Mouse (Mus musculus) heart, embryonic 15.5 days (tissue): Measurements from ENCODE around the gene Tatdn2. TPM values are rescaled to one million over a fixed set of nuclear protein-coding genes. Genes with fewer than 3 reads are reported as not detected.

Experiments
- ATAC-seq: fragments of 200-750 bp; cut with Nextera tagmentation; replicated peaks from 2 replicates; pipeline ENCODE4 v1.8.0; 2017; ENCODE audit warnings: low read depth, moderate TSS enrichment; ENCODE audit not compliant: insufficient number of reproducible peaks, insufficient read depth, low FRiP score
- H3K27ac ChIP-seq: fragments of 300-500 bp; sonication (generic); 2 replicates; pipeline ENCODE4 v1.5.1; 2015; ENCODE audit warnings: mild to moderate bottlenecking, inconsistent platforms
- H3K27me3 ChIP-seq: fragments of 300-500 bp; sonication (generic); 2 replicates; pipeline ENCODE4 v1.6.1; 2015; ENCODE audit warnings: inconsistent platforms
- H3K36me3 ChIP-seq: fragments of 300-500 bp; sonication (generic); 2 replicates; pipeline ENCODE4 v1.6.1; 2015; ENCODE audit warnings: mild to moderate bottlenecking, inconsistent platforms
- H3K4me1 ChIP-seq: fragments of 300-500 bp; sonication (generic); replicated peaks from 2 replicates; pipeline ENCODE4 v1.6.1; 2015; ENCODE audit warnings: inconsistent platforms
- H3K4me2 ChIP-seq: fragments of 300-500 bp; sonication (generic); 2 replicates; pipeline ENCODE4 v1.6.1; 2015; ENCODE audit warnings: inconsistent platforms, mild to moderate bottlenecking, moderate library complexity
- H3K4me3 ChIP-seq: fragments of 300-500 bp; sonication (generic); 2 replicates; pipeline ENCODE4 v1.5.1; 2015; ENCODE audit warnings: mild to moderate bottlenecking, inconsistent platforms
- H3K9ac ChIP-seq: fragments of 300-500 bp; sonication (generic); 2 replicates; pipeline ENCODE4 v1.6.1; 2015; ENCODE audit warnings: mild to moderate bottlenecking, inconsistent platforms
- H3K9me3 ChIP-seq: fragments of 300-500 bp; sonication (generic); replicated peaks from 2 replicates; pipeline ENCODE4 v1.6.1; 2016; ENCODE audit warnings: inconsistent platforms
- WGBS: fragments of 180-500 bp; shearing (Covaris S2); methylation state at CpG from one replicate; pipeline ENCODE4 v1.1.7; 2015; ENCODE audit warnings: mixed read lengths; 5-methylcytosine and 5-hydroxymethylcytosine counted together
- polyA plus RNA-seq: library from polyadenylated mRNA; unstranded; fragments of >200 nt; fragmentation: Nextera tagmentation; extraction: Ambion mirVana; gene quantifications from 2 replicates; pipeline ENCODE4 v1.2.1, GENCODE M21; 2015

Tatdn2 gene
- polyA plus RNA-seq, 1 experiment from 2014 or later = 0.77 TPM

DNA sequence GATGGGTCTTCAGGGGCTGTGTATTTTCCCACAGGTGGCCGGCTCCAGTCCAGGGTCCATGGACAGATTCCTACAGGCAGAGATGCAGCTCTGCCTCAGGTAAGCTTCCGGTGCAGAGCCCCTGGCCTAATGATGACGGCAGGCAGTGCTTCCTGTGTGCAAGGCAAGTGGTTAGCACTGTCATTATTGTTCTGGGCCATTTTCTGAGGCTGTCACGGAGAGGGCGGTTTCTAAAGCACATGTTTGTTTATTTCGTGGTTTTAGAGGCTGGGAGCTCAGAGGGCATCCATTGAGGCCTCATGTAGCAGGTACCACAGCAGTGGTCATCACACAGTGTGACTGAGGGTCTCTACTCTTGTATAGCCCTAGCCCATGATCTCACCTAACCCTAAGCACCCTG, 23.9 kb upstream of the Tatdn2 start:
- no peak overlapping the region for H3K4me3 ChIP-seq
- H3K9me3 ChIP-seq = no peaks in the 10 kb centered on the region
- 85% methylated on average over 6 of the region's 6 CpGs for WGBS
- no peak overlapping the region for H3K9ac ChIP-seq
- peaks cover 18% of the 10 kb centered on the region for H3K4me1 ChIP-seq
- 0 out of 2 replicates have a peak, but pooled peaks cover 3% of the 10 kb centered on the region for H3K36me3 ChIP-seq
- no peaks in the 10 kb centered on the region for H3K27me3 ChIP-seq
- no peak overlapping the region for H3K4me2 ChIP-seq
- H3K27ac ChIP-seq = no peak overlapping the region
- ATAC-seq = no peak

GRCm38 (mm10) chr6:113675234-113675633, 21.6 kb upstream of the Tatdn2 start:
- H3K27ac ChIP-seq = no peak overlapping the region
- no peaks in the 10 kb centered on the region for H3K27me3 ChIP-seq
- H3K4me3 ChIP-seq = no peak overlapping the region
- 0 out of 2 replicates have a peak, but pooled peaks cover 3% of the 10 kb centered on the region for H3K36me3 ChIP-seq
- 71% methylated on average over 4 of the region's 4 CpGs for WGBS
- no peak for ATAC-seq
- no peak overlapping the region for H3K9ac ChIP-seq
- H3K4me2 ChIP-seq = no peak overlapping the region
- no peaks in the 10 kb centered on the region for H3K4me1 ChIP-seq
- H3K9me3 ChIP-seq = no peaks in the 10 kb centered on the region

DNA sequence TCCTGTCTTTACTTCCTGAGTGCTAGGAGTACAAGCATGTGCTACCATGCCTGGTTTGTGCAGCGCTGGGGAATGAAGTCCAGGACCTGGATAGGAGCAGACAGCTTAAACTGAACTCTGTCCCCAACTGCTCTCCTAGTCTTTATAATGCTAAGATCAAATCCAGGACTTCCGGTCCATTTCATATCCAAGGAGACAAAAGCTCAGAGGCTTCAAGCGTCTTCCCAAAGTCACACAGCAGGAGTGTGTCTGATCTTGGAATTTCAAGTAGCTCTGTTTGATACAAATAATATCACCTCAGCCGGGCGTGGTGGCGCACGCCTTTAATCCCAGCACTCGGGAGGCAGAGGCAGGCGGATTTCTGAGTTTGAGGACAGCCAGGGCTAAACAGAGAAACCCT, 20.9 kb upstream of the Tatdn2 start:
- Histone ChIP-seq H3K4me1 (no peaks in the 10 kb centered on the region), H3K27me3 (no peaks in the 10 kb centered on the region), H3K4me3 (no peak overlapping the region), H3K27ac (no peak overlapping the region), H3K9me3 (no peaks in the 10 kb centered on the region), H3K36me3 (0 out of 2 replicates have a peak, but pooled peaks cover 3% of the 10 kb centered on the region), H3K4me2 (no peak overlapping the region), H3K9ac (no peak overlapping the region)
- 93% methylated on average over 9 of the region's 9 CpGs for WGBS
- no peak for ATAC-seq

DNA sequence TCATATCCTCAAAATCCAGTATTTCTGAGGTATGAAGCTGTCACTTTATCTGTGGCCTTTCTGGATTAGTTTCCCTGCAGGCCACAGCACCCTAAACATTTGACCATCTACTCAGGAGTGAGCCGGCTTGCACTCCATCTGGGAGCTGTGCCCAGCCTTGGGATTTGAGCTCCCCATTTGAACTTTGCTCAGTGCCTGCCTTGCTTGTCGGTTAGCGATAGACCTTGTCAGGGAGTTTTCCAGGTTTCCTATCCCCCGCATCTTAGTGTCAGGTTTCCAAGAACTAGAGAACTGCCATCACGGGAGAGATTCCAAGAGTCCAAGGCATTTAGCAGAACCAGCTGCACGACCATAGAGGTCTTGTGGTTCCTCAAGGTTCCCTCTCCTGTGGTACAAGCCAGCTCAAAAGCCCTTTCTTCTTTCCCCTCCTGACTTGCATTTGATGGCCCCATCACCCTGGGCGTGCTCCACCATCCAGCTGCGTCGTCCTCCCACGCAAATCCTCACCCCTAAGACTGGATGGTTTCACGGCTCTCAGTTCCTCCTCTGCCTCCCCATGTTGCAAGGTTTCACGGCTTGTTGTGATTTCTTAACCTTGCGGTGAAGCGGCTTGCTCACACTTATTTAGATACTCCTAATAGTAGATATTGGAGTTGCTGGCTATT, 19.6 kb upstream of the Tatdn2 start:
- no peak overlapping the region for H3K4me2 ChIP-seq
- H3K9me3 ChIP-seq = no peaks in the 10 kb centered on the region
- 66% methylated on average over 14 of the region's 14 CpGs for whole genome bisulfite sequencing
- no peaks in the 10 kb centered on the region for H3K4me1 ChIP-seq
- no peak overlapping the region for H3K27ac ChIP-seq
- H3K36me3 ChIP-seq = no peaks in the 10 kb centered on the region
- no peak overlapping the region for H3K4me3 ChIP-seq
- no peak for ATAC-seq
- H3K27me3 ChIP-seq = no peaks in the 10 kb centered on the region
- no peak overlapping the region for H3K9ac ChIP-seq

DNA sequence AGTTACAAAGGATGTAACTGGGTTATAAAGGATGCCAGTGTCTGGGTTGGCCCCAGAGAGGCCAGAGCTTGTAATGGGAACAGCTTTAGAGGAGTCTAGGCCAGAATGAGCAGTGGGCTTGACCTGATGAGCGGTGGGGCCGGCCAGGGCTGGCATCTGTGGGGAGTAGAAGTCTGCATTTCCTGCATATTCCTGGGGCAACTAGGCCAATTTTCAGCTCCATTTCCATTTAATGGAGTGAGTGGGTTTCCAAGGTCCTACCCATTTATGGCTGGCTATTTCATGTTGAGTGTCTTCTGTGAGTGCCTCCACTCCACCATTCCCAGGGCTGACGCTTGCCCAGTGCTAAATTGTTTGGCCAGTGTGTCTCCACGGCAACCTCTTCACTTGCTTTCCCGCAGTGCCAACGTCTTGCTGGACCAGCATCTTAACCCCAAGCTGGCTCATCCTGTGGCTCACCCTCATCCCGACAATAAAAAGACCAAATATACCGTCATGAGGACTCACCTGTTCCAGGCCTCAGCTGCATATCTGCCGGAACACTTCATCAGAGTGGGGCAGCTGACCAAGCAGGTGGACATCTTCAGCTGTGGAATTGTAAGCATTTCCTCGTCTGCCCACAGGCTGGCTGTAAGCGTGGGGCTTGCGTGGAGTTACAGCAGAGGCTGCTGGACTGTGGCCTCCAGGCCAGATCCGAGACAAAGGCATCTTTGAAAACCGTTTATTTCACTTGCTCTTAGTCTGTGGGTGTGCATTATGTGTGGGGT, 18.4 kb upstream of the Tatdn2 start:
- Histone ChIP-seq H3K4me1 (no peaks in the 10 kb centered on the region), H3K4me3 (no peak overlapping the region), H3K4me2 (no peak overlapping the region), H3K27ac (no peak overlapping the region), H3K9me3 (no peaks in the 10 kb centered on the region), H3K36me3 (no peaks in the 10 kb centered on the region), H3K27me3 (no peaks in the 10 kb centered on the region), H3K9ac (no peak overlapping the region)
- ATAC-seq = no peak
- 81% methylated on average over 14 of the region's 14 CpGs for WGBS

- Histone ChIP-seq H3K36me3 (no peaks in the 10 kb centered on the region), H3K4me3 (no peak overlapping the region), H3K27me3 (no peaks in the 10 kb centered on the region), H3K4me2 (no peak overlapping the region), H3K9ac (no peak overlapping the region), H3K9me3 (no peaks in the 10 kb centered on the region), H3K27ac (no peak overlapping the region), H3K4me1 (no peaks in the 10 kb centered on the region)
- ATAC-seq = no peak
- WGBS = 76% methylated on average over 9 of the region's 9 CpGs
Measured at GRCm38 (mm10) chr6:113679993-113680566, 16.8 kb upstream of the Tatdn2 start.

GRCm38 (mm10) chr6:113681271-113681670, 15.6 kb upstream of the Tatdn2 start:
- ATAC-seq = 0 out of 2 replicates have a peak, but pooled peaks have one; percentile 65
- Histone ChIP-seq H3K27me3 (no peaks in the 10 kb centered on the region), H3K9ac (no peak overlapping the region), H3K4me3 (no peak overlapping the region), H3K4me2 (no peak overlapping the region), H3K27ac (no peak overlapping the region), H3K4me1 (no peaks in the 10 kb centered on the region), H3K9me3 (no peaks in the 10 kb centered on the region), H3K36me3 (no peaks in the 10 kb centered on the region)
- 15% methylated on average over 4 of the region's 4 CpGs for WGBS

DNA sequence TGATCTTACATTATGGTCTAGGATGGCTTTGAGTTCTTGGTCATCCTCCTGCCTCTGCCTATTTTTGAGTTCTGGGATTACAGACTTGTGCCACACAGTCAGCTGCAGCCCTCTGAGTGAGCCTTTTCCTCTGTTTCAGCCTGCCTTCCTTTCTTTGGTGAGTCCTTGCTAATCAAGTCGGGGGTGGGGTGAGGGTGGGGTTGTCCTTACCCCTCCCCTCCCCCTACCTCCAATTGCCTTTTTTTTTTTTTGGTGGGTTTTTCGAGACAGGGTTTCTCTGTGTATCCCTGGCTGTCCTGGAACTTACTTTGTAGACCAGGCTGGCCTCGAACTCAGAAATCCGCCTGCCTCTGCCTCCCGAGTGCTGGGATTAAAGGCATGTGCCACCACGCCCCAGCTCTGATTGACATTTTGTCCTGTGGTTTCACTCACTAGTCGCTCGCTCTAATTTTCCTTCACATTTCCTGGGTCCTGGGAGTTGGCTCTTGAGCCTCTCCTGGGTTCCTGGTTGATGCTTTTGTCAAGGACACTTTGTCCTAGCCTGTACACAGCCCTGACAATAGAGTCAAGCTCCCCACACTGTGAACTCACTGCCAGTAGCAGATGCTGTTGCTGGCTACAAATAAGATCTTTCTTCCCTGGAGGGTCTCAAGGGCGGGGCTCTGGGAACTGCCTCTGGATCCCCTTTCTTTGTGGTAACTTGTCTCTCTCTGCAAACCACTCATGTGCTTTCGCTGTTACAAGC, 13.6 kb upstream of the Tatdn2 start:
- no peak overlapping the region for H3K9ac ChIP-seq
- 81% methylated on average over 10 of the region's 10 CpGs for whole genome bisulfite sequencing
- H3K36me3 ChIP-seq = no peaks in the 10 kb centered on the region
- peaks cover 6% of the 10 kb centered on the region for H3K4me1 ChIP-seq
- no peak overlapping the region for H3K27ac ChIP-seq
- H3K9me3 ChIP-seq = no peaks in the 10 kb centered on the region
- H3K4me2 ChIP-seq = no peak overlapping the region
- no peaks in the 10 kb centered on the region for H3K27me3 ChIP-seq
- no peak overlapping the region for H3K4me3 ChIP-seq
- no peak for ATAC-seq

GRCm38 (mm10) chr6:113686551-113687125, 10.2 kb upstream of the Tatdn2 start:
- WGBS = 38% methylated on average over 8 of the region's 8 CpGs
- peak overlapping the region; percentile 1; the same call in 1 of the 2 replicates for H3K9ac ChIP-seq
- no peak for ATAC-seq

GRCm38 (mm10) chr6:113690008-113690399, 6.8 kb upstream of the Tatdn2 start:
- Histone ChIP-seq H3K36me3 (no peaks in the 10 kb centered on the region), H3K4me1 (peaks cover 27% of the 10 kb centered on the region), H3K9ac (no peak overlapping the region), H3K27me3 (no peaks in the 10 kb centered on the region), H3K4me3 (peak overlapping the region; percentile 30; the same call in 1 of the 2 replicates), H3K9me3 (no peaks in the 10 kb centered on the region), H3K27ac (peak overlapping the region; percentile 89), H3K4me2 (peak overlapping the region; percentile 56)
- 20% methylated on average over 7 of the region's 7 CpGs for WGBS
- no peak for ATAC-seq

More at GRCm38 (mm10) chr6:113686551-113687125, 10.2 kb upstream of the Tatdn2 start:
- Histone ChIP-seq H3K36me3 (no peaks in the 10 kb centered on the region), H3K27ac (no peak overlapping the region), H3K4me3 (no peak overlapping the region), H3K9me3 (no peaks in the 10 kb centered on the region), H3K4me1 (peaks cover 27% of the 10 kb centered on the region), H3K27me3 (no peaks in the 10 kb centered on the region), H3K4me2 (no peak overlapping the region)
